Comparison of ENCODE assay signal across 8 mouse cellular contexts in the genomic region with DNA sequence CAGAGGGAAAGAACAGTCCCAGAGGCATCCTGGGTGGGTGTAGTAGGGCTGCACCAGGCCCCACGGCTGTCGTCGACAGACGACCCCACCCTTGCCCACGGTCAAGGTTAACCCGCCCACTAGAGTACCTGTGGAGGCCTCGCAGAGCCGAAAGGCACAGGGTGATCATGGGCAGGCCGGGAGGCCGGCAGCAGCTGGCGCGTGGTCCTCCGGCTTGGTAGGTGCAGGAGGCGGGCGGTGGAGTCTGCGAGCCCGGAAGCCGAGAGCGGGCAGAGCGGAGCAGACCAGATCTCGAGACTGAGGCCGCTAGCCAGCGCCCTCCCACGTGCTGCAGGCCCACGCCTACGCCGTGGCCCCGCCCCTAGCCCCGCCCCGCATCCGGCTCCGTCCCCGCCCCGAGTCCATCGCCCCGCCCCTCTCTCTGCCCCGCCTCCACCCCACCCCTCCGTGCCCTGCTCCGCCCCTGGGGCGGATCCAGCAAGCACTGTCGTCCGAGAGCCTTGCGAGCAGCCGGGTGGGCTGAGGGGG. TPM values are rescaled to one million over a fixed set of nuclear protein-coding genes. Genes with fewer than 3 reads are reported as not detected.
DNase-seq lines count a peak whose midpoint lies in the region; ATAC-seq and TF ChIP-seq lines count a peak whose summit lies in the region.

A gene (minus strand): TSS at position 327 of the 528 bp plus-strand sequence.
A gene (plus strand): TSS at position 454 of the 528 bp plus-strand sequence.

- ATAC-seq in kidney, embryonic 14.5 days (ENCODE audit: low FRiP score, low TSS enrichment), result peak; percentile 97
- peak; percentile 95 for ATAC-seq in limb, embryonic 14.5 days (ENCODE audit: low FRiP score, low read depth)
- ATAC-seq in midbrain, embryonic 16.5 days, result peak; percentile 95

- H3K4me3 ChIP-seq in C2C12 (ENCODE audit: insufficient read depth, poor library complexity, severe bottlenecking), result peak within 1 kb of the TSS; percentile 68
- H3K4me3 ChIP-seq in embryonic fibroblast, embryonic 13.5 days (ENCODE audit: insufficient read depth, low read length), result peak within 1 kb of the TSS; percentile 94
- peak within 1 kb of the TSS; percentile 88 for H3K4me3 ChIP-seq in heart, embryonic 10.5 days
- peak within 1 kb of the TSS; percentile 86 for H3K4me3 ChIP-seq in kidney, embryonic 14.5 days (ENCODE audit: low read length)
- peak within 1 kb of the TSS; percentile 80 for H3K4me3 ChIP-seq in limb, embryonic 14.5 days (replicated peaks; ENCODE audit: low read length)
- H3K4me3 ChIP-seq in midbrain, embryonic 16.5 days (ENCODE audit: low read depth, low read length), result peak within 1 kb of the TSS; percentile 93

- H3K79me3 ChIP-seq in C2C12 (ENCODE audit: low read depth), result peaks cover 16% of the 10 kb centered on the region

- no peak for TF ChIP-seq CTCF in C2C12 (IDR thresholded peaks at IDR 0.05; ENCODE audit: control insufficient read depth, insufficient read depth, insufficient read length)
- no peak for TF ChIP-seq CTCF in embryonic fibroblast, embryonic 13.5 days (IDR thresholded peaks at IDR 0.05; ENCODE audit: borderline replicate concordance, insufficient read depth, low read length)

- peak; percentile 94 for DNase-seq in brain, adult 2 months (ENCODE audit: low read depth, low spot score)
- DNase-seq in heart, embryonic 10.5 days (ENCODE audit: low spot score), result peak; percentile 95
- peak; percentile 84 for DNase-seq in limb, embryonic 14.5 days (ENCODE audit: low spot score)
- peak; percentile 58 to 88 for DNase-seq in spleen, postnatal 10 days (ENCODE audit: low spot score in 2 of 2)

- peaks cover 23% of the 10 kb centered on the region for H3K79me2 ChIP-seq in C2C12 (ENCODE audit: control insufficient read depth, insufficient read depth)

- H3ac ChIP-seq in C2C12 (ENCODE audit: control insufficient read depth, insufficient read length, low read depth), result peak within 1 kb of the TSS; percentile 85

- peaks cover 5% of the 10 kb centered on the region; the same call in 1 of the 2 replicates for H3K4me1 ChIP-seq in embryonic fibroblast, embryonic 13.5 days (ENCODE audit: control insufficient read depth, insufficient read depth, low read length)
- H3K4me1 ChIP-seq in heart, embryonic 10.5 days, result 0 out of 2 replicates have a peak, but pooled peaks cover 6% of the 10 kb centered on the region
- no peaks in the 10 kb centered on the region for H3K4me1 ChIP-seq in kidney, embryonic 14.5 days (ENCODE audit: control insufficient read depth, insufficient read depth, low read length)
- peaks cover 4% of the 10 kb centered on the region; the same call in 1 of the 2 replicates for H3K4me1 ChIP-seq in limb, embryonic 14.5 days (ENCODE audit: control insufficient read depth, insufficient read depth, low read length)
- H3K4me1 ChIP-seq in midbrain, embryonic 16.5 days (ENCODE audit: control insufficient read depth, insufficient read depth, low read length), result peaks cover 26% of the 10 kb centered on the region

- no peaks in the 10 kb centered on the region for H3K27me3 ChIP-seq in C2C12 (ENCODE audit: control insufficient read depth, insufficient read depth, insufficient read length)
- H3K27me3 ChIP-seq in heart, embryonic 10.5 days (ENCODE audit: insufficient read depth, poor library complexity, severe bottlenecking), result no peaks in the 10 kb centered on the region
- no peaks in the 10 kb centered on the region for H3K27me3 ChIP-seq in kidney, embryonic 14.5 days (ENCODE audit: control insufficient read depth, insufficient read depth, low read length)
- no peaks in the 10 kb centered on the region for H3K27me3 ChIP-seq in limb, embryonic 14.5 days (ENCODE audit: control insufficient read depth, insufficient read depth, low read length)
- no peaks in the 10 kb centered on the region for H3K27me3 ChIP-seq in midbrain, embryonic 16.5 days (ENCODE audit: control insufficient read depth, insufficient read depth, low read depth, low read length)

- peak within 1 kb of the TSS; percentile 10; the same call in 1 of the 2 replicates for H3K27ac ChIP-seq in embryonic fibroblast, embryonic 13.5 days (ENCODE audit: insufficient read depth, low read length)
- H3K27ac ChIP-seq in heart, embryonic 10.5 days, result peak within 1 kb of the TSS; percentile 94
- H3K27ac ChIP-seq in kidney, embryonic 14.5 days (ENCODE audit: low read depth, low read length), result peak within 1 kb of the TSS; percentile 32; the same call in 1 of the 2 replicates
- H3K27ac ChIP-seq in limb, embryonic 14.5 days (replicated peaks; ENCODE audit: low read depth, low read length), result no peak within 1 kb of the TSS
- peak within 1 kb of the TSS; percentile 90 for H3K27ac ChIP-seq in midbrain, embryonic 16.5 days (ENCODE audit: low read length)

- peaks cover under 1% of the 10 kb centered on the region; the same call in 1 of the 2 replicates for H3K9me3 ChIP-seq in heart, embryonic 10.5 days
- 0 out of 2 replicates have a peak, but pooled peaks cover 2% of the 10 kb centered on the region for H3K9me3 ChIP-seq in kidney, embryonic 14.5 days (ENCODE audit: control insufficient read depth, low read length)
- H3K9me3 ChIP-seq in limb, embryonic 14.5 days (ENCODE audit: control insufficient read depth, low read length), result no peaks in the 10 kb centered on the region
- peaks cover 1% of the 10 kb centered on the region; the same call in 1 of the 2 replicates for H3K9me3 ChIP-seq in midbrain, embryonic 16.5 days (replicated peaks; ENCODE audit: control insufficient read depth, low read length, poor library complexity, severe bottlenecking)

- H3K4me2 ChIP-seq in kidney, embryonic 14.5 days (replicated peaks; ENCODE audit: low read depth, low read length), result peak within 1 kb of the TSS; percentile 90
- peak within 1 kb of the TSS; percentile 100 for H3K4me2 ChIP-seq in limb, embryonic 14.5 days (replicated peaks; ENCODE audit: low read depth, low read length, severe bottlenecking)
- H3K4me2 ChIP-seq in midbrain, embryonic 16.5 days (ENCODE audit: low read length), result peak within 1 kb of the TSS; percentile 80

- peak; percentile 81 for TF ChIP-seq POLR2A in embryonic fibroblast, embryonic 13.5 days (IDR thresholded peaks at IDR 0.05; ENCODE audit: low read depth, low read length)
- peak; percentile 36; the same call in 1 of the 2 replicates for TF ChIP-seq POLR2A in limb, embryonic 14.5 days (IDR thresholded peaks at IDR 0.05; ENCODE audit: borderline replicate concordance, extremely low read depth, insufficient read depth, insufficient read length)

- WGBS in heart, embryonic 10.5 days, result under 1% methylated on average over 42 of the region's 44 CpGs
- WGBS in kidney, embryonic 14.5 days, result 0% methylated on average over 43 of the region's 44 CpGs
- WGBS in limb, embryonic 14.5 days, result under 1% methylated on average over 16 of the region's 44 CpGs
- 0% methylated on average over 31 of the region's 44 CpGs for WGBS in midbrain, embryonic 16.5 days

- peaks cover 17% of the 10 kb centered on the region for H3K36me3 ChIP-seq in C2C12 (ENCODE audit: control insufficient read depth, insufficient read depth)
- peaks cover 11% of the 10 kb centered on the region; the same call in 1 of the 2 replicates for H3K36me3 ChIP-seq in heart, embryonic 10.5 days
- H3K36me3 ChIP-seq in kidney, embryonic 14.5 days (ENCODE audit: control insufficient read depth, insufficient read depth, low read length), result no peaks in the 10 kb centered on the region
- H3K36me3 ChIP-seq in limb, embryonic 14.5 days (ENCODE audit: control insufficient read depth, insufficient read depth, low read length), result no peaks in the 10 kb centered on the region
- H3K36me3 ChIP-seq in midbrain, embryonic 16.5 days (ENCODE audit: control insufficient read depth, insufficient read depth, low read length), result peaks cover 10% of the 10 kb centered on the region; the same call in 1 of the 2 replicates

- peak within 1 kb of the TSS; percentile 66 for H3K9ac ChIP-seq in kidney, embryonic 14.5 days (ENCODE audit: low read depth, low read length)
- H3K9ac ChIP-seq in limb, embryonic 14.5 days (ENCODE audit: low read depth, low read length, severe bottlenecking), result peak within 1 kb of the TSS; percentile 62
- peak within 1 kb of the TSS; percentile 93 for H3K9ac ChIP-seq in midbrain, embryonic 16.5 days (ENCODE audit: low read depth, low read length)

TF ChIP-seq in C2C12, 6 proteins besides CTCF, POLR2A, EP300 and RAD21:
- TF ChIP-seq USF1 (IDR thresholded peaks at IDR 0.05; ENCODE audit: low read depth), result peak; percentile 12
- TF ChIP-seq CEBPB (IDR thresholded peaks at IDR 0.05; ENCODE audit: low read depth), result no peak
- no peak for TF ChIP-seq MYOG (IDR thresholded peaks at IDR 0.05; ENCODE audit: control insufficient read depth, extremely low read depth, insufficient read length)
- TF ChIP-seq MYOD1 (IDR thresholded peaks at IDR 0.05; ENCODE audit: control insufficient read depth, insufficient read length, low read depth), result no peak
- TF ChIP-seq MAX (IDR thresholded peaks at IDR 0.05), result peak; percentile 85
- TF ChIP-seq FOSL1 (IDR thresholded peaks at IDR 0.05; ENCODE audit: insufficient read depth, low read length, poor library complexity, severe bottlenecking), result no peak

RNA-seq across cellular contexts. Expression of the first gene that starts in this region (rescaled TPM):
- 13.9 TPM for polyA plus RNA-seq in C2C12 (2012; fragmentation: generic; extraction: Trizol)
- 39.9 and 44.0 TPM in 2 replicates for polyA plus RNA-seq in embryonic fibroblast, embryonic 13.5 days (2011; ENCODE audit: insufficient read length, low read depth, missing spikeins)
- 22.2 and 27.2 TPM in 2 replicates for polyA plus RNA-seq in heart, embryonic 10.5 days (2016; fragmentation: Nextera tagmentation; extraction: Ambion mirVana)
- polyA plus RNA-seq in kidney, embryonic 14.5 days (2014; fragmentation: Nextera tagmentation; extraction: Ambion mirVana), result 13.9 and 21.5 TPM in 2 replicates
- polyA plus RNA-seq in limb, embryonic 14.5 days (2012; rRNA removed), result 7.6 and 9.8 TPM in 2 replicates
- polyA plus RNA-seq in limb, embryonic 14.5 days (2014; fragmentation: Nextera tagmentation; extraction: Ambion mirVana), result 16.6 and 17.3 TPM in 2 replicates
- polyA plus RNA-seq in midbrain, embryonic 16.5 days (2015; fragmentation: Nextera tagmentation; extraction: Ambion mirVana), result 76.3 and 82.4 TPM in 2 replicates

RNA-seq across cellular contexts. Expression of the second gene that starts in this region (rescaled TPM):
- polyA plus RNA-seq in C2C12 (2012; fragmentation: generic; extraction: Trizol), result 1.3 TPM
- 6.8 and 7.2 TPM in 2 replicates for polyA plus RNA-seq in embryonic fibroblast, embryonic 13.5 days (2011; ENCODE audit: insufficient read length, low read depth, missing spikeins)
- polyA plus RNA-seq in heart, embryonic 10.5 days (2016; fragmentation: Nextera tagmentation; extraction: Ambion mirVana), result 3.1 and 4.1 TPM in 2 replicates
- polyA plus RNA-seq in kidney, embryonic 14.5 days (2014; fragmentation: Nextera tagmentation; extraction: Ambion mirVana), result 3.2 and 6.1 TPM in 2 replicates
- polyA plus RNA-seq in limb, embryonic 14.5 days (2012; rRNA removed), result 4.9 and 5.9 TPM in 2 replicates
- 7.3 and 7.5 TPM in 2 replicates for polyA plus RNA-seq in limb, embryonic 14.5 days (2014; fragmentation: Nextera tagmentation; extraction: Ambion mirVana)
- 29.0 and 29.1 TPM in 2 replicates for polyA plus RNA-seq in midbrain, embryonic 16.5 days (2015; fragmentation: Nextera tagmentation; extraction: Ambion mirVana)
